24 mouse cellular contexts compared by ENCODE assay signal in genomic region chr9:102465726-102466125, GRCm38 (mm10). TPM values are rescaled to one million over a fixed set of nuclear protein-coding genes. Genes with fewer than 3 reads are reported as not detected.
A peak's percentile ranks its signal among the peaks of the same experiment; 100 is the strongest.
DNase-seq lines count a peak whose midpoint lies in the region; ATAC-seq lines count a peak whose summit lies in the region.
"Had no signal": no experiment of that assay in that cellular context is flagged by ENCODE, and none has a peak within 500 bp of the region (broad histone marks: within the 10 kb centered on the region; RNA-seq: fewer than 3 reads in every experiment).

No protein-coding gene starts in this region.

- DNase-seq in heart, adult 11 months: peak; percentile 37
- DNase-seq in heart, adult 8-10 months (ENCODE audit: low spot score): no peak
- DNase-seq in ES-CJ7 (ENCODE audit: low read depth, low spot score): peak; percentile 46
- DNase-seq in ZHBTc4 (ENCODE audit: low read depth, low spot score): peak; percentile 57
- no peak for DNase-seq in cerebellum, adult 9-10 months
- DNase-seq: adrenal gland, adult 2 months; adrenal gland, postnatal 10 days; adrenal gland, postnatal 25 days; B cell, adult 2 months; cerebellum, adult 11 months; cerebellum, adult 18-20 months; cerebellum, adult 8-10 months; cerebellum, postnatal 10 days; cerebellum, postnatal 25 days; forebrain, postnatal 0 days had no signal

- H3K4me2 ChIP-seq in intestine, embryonic 16.5 days (ENCODE audit: low read depth, low read length): no peak overlapping the region
- no peak overlapping the region for H3K4me2 ChIP-seq in kidney, embryonic 16.5 days (replicated peaks; ENCODE audit: low read depth, low read length)
- H3K4me2 ChIP-seq: embryonic facial prominence, embryonic 12.5 days; forebrain, embryonic 13.5 days; forebrain, embryonic 15.5 days had no signal

- H3K4me1 ChIP-seq in intestine, embryonic 16.5 days (ENCODE audit: control insufficient read depth, insufficient read depth, low read length): no peaks in the 10 kb centered on the region
- H3K4me1 ChIP-seq in kidney, embryonic 16.5 days (ENCODE audit: insufficient read depth, low read length): no peaks in the 10 kb centered on the region
- H3K4me1 ChIP-seq: embryonic facial prominence, embryonic 10.5 days; embryonic facial prominence, embryonic 12.5 days; forebrain, embryonic 13.5 days; forebrain, embryonic 15.5 days had no signal

- no peak overlapping the region for H3K4me3 ChIP-seq in intestine, embryonic 16.5 days (ENCODE audit: low read length)
- no peak overlapping the region for H3K4me3 ChIP-seq in kidney, embryonic 16.5 days (ENCODE audit: low read length)
- H3K4me3 ChIP-seq: embryonic facial prominence, embryonic 10.5 days; embryonic facial prominence, embryonic 12.5 days; forebrain, embryonic 13.5 days; forebrain, embryonic 15.5 days had no signal

- no peak overlapping the region for H3K27ac ChIP-seq in intestine, embryonic 16.5 days (ENCODE audit: low read length)
- no peak overlapping the region for H3K27ac ChIP-seq in kidney, embryonic 16.5 days (ENCODE audit: low read length)
- H3K27ac ChIP-seq: embryonic facial prominence, embryonic 10.5 days; embryonic facial prominence, embryonic 12.5 days; forebrain, embryonic 13.5 days; forebrain, embryonic 15.5 days had no signal

- H3K36me3 ChIP-seq in intestine, embryonic 16.5 days (ENCODE audit: control insufficient read depth, insufficient read depth, low read length): no peaks in the 10 kb centered on the region
- H3K36me3 ChIP-seq in kidney, embryonic 16.5 days (ENCODE audit: insufficient read depth, low read length): no peaks in the 10 kb centered on the region
- H3K36me3 ChIP-seq: embryonic facial prominence, embryonic 10.5 days; embryonic facial prominence, embryonic 12.5 days; forebrain, embryonic 15.5 days had no signal

- H3K27me3 ChIP-seq in intestine, embryonic 16.5 days (replicated peaks; ENCODE audit: control insufficient read depth, insufficient read depth, low read length): no peaks in the 10 kb centered on the region
- H3K27me3 ChIP-seq in kidney, embryonic 16.5 days (ENCODE audit: insufficient read depth, low read length): no peaks in the 10 kb centered on the region
- H3K27me3 ChIP-seq: embryonic facial prominence, embryonic 12.5 days; forebrain, embryonic 13.5 days; forebrain, embryonic 15.5 days had no signal

- peak; percentile 44; the same call in 1 of the 2 replicates for ATAC-seq in intestine, embryonic 16.5 days
- ATAC-seq in kidney, embryonic 16.5 days (ENCODE audit: low FRiP score, low TSS enrichment): no peak
- ATAC-seq: CD4-positive, CD25-positive, alpha-beta regulatory T cell, adult 4 months; forebrain, embryonic 13.5 days; forebrain, embryonic 15.5 days; forebrain, postnatal 0 days had no signal

- WGBS in intestine, embryonic 16.5 days: 45% methylated on average over 5 of the region's 5 CpGs
- WGBS in kidney, embryonic 16.5 days: 62% methylated on average over 5 of the region's 5 CpGs

- no peaks in the 10 kb centered on the region for H3K9me3 ChIP-seq in intestine, embryonic 16.5 days (ENCODE audit: control insufficient read depth, low read length)
- H3K9me3 ChIP-seq in kidney, embryonic 16.5 days (ENCODE audit: low read length): no peaks in the 10 kb centered on the region
- H3K9me3 ChIP-seq: embryonic facial prominence, embryonic 10.5 days; embryonic facial prominence, embryonic 12.5 days; forebrain, embryonic 13.5 days; forebrain, embryonic 15.5 days had no signal

- no peak overlapping the region for H3K9ac ChIP-seq in intestine, embryonic 16.5 days (ENCODE audit: low read depth, low read length)
- no peak overlapping the region for H3K9ac ChIP-seq in kidney, embryonic 16.5 days (replicated peaks; ENCODE audit: low read length)
- H3K9ac ChIP-seq: embryonic facial prominence, embryonic 12.5 days; forebrain, embryonic 13.5 days; forebrain, embryonic 15.5 days; forebrain, postnatal 0 days had no signal

RNA-seq across cellular contexts. Expression of gene Ky, which starts 39.8 kb away (rescaled TPM):
- 10 to 100 TPM; 12.0 to 21.0 (median 17.8) TPM for total RNA-seq in heart, adult 8-10 months (2022)
- polyA plus RNA-seq in intestine, embryonic 16.5 days (2015; fragmentation: Nextera tagmentation; extraction: Ambion mirVana): 0.34 TPM in 2 replicates
- polyA plus RNA-seq in kidney, embryonic 16.5 days (2015; fragmentation: Nextera tagmentation; extraction: Ambion mirVana): 0.12 and 0.17 TPM in 2 replicates
- total RNA-seq: CH12.LX, MEL had no signal

Comparison
In these comparisons a context has a peak if more than half of its experiments do, and no peak if none do; other contexts are left out.
1. DNase-seq: peak in heart, adult 11 months (single experiment), ES-CJ7 (single experiment) and ZHBTc4 (single experiment); none in heart, adult 8-10 months (single experiment) and cerebellum, adult 9-10 months (single experiment).